Mouse (Mus musculus) layer of hippocampus, postnatal 14 days (tissue): Measurements from ENCODE around the gene Gm17651. TPM values are rescaled to one million over a fixed set of nuclear protein-coding genes. Genes with fewer than 3 reads are reported as not detected.

ENCODE experiments used
- DNase-seq, 2 experiments: peaks; one replicate each; pipeline ENCODE4 v3.0.0; 2021 to 2022; ENCODE audit warnings: low spot score in 2 of 2, mixed read lengths in 1 of 2
- total RNA-seq, 2 experiments: library from RNA; stranded (reverse); gene quantifications; 2 replicates each; pipeline ENCODE4 v1.2.3; 2021

The Gm17651 gene
- total RNA-seq, 2 experiments from 2014 or later = not detected

DNA sequence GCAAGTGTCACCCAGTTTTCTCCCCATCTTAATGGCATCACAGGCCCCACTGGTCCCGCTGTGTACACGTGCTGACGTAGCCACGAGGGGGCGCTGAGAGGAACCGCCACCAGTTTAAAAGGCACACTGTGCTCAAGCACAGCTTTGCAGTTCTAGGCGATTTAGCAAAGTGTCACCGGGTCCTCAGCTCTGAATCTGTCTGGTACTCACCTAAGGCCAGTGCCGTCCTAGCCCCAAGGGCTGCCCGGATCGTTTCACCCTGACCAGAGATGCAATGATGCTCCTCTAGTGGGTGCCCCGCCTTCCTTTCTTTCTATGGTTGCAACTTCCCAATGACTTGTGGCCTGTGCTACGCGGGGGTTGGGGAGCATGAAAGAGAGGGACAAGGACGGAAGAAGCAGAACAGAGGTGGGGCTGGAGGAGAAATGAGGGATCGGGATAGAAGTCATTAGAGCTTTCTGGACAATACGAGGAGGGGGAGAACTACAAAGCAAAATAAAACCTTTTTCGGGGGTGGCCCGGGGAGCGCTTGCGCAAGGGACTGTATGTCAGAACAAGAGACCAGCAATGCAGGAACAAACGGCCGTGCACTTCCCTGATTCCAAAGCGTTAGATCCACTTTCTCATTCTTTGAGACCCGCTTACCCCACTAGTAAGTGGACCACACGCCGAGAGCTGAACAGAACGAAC is 6.3 kb upstream of the Gm17651 start:
- peak; percentile 70 to 76 for DNase-seq

DNA sequence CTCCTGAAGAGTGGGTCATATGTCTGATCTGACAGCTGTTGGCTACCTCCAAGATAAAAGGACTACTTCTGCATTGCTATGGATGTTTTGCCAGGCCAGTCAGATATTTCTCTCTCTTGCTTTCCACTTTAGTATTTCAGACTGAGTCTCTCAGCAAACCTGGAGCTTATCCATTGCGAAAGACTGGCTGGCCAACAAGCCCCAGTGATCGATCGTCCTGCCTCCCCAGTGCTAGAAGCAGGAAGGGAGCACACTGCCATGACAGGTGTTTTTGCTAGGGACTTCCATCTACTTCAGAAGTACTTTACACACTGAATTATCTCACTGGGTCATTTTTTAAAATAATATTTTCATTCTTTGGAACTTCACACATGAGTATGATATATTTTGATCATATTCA is 3.9 kb upstream of the Gm17651 start:
- DNase-seq = no peak

DNA sequence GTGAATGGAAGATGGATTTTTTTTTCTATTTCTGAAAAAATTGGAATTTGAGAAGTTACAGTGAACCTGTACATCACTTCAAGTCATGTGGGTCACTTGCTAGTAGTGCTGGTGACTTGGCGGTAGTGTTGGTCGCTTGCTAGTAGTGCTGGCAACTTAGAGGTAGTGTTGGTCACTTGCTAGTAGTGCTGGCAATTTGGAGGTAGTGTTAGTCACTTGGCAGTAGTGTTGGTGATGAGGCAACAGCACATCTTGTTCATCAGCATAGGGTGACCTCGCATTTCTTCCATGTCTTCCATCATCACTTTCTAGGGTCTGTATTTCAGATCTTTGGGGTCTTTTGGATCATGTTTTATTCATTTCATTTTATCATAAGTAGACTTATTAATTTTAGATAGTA is 1.6 kb upstream of the Gm17651 start:
- no peak for DNase-seq

DNA sequence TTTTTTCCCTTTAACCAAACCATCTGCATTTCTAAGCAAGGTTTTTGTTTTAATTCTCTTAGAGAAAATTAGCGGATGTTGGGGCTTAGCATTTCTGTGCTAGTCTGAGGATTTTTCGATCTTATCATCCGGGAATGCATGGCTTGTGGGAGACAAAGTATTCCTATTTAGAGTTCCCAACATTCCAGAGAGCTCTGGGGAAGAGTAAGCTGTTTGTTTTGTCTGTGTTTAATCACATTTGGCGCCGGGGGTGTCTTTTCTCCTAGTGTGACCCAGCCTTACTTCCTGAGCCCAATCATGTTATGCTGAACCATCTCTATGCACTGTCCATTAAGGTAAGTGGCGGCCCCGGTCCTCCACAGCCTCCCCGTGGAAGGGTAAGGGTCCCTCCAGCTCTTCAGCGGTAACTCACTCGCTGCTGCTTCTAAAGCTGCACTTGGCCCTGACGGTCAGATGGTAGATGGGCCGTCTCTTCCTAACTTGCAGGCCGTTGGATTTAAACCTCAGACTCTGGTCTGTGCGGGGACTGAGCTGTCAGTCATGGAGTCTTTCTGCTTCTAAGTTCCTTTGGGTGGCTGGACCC is 7.3 kb downstream of the Gm17651 start:
- no peak for DNase-seq

DNA sequence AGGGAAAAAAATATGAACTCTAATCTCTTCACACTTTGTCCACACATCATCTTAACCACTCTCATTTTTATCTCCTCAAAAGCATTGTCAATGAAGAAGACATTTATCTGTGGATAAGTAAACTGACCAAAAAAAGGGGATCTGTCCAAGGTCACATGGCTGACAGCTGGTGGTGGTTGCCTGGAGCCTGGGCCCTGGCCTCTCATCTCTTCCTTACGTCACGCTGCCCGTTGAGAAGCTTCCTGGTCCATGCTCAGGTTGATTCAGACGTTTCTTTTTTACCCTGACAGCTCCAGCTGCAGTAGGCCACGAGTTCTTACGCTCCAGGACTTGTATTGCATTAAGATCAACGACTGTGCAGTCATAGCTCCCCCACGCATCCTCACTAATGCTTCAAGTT is 8.3 kb downstream of the Gm17651 start:
- no peak for DNase-seq

DNA sequence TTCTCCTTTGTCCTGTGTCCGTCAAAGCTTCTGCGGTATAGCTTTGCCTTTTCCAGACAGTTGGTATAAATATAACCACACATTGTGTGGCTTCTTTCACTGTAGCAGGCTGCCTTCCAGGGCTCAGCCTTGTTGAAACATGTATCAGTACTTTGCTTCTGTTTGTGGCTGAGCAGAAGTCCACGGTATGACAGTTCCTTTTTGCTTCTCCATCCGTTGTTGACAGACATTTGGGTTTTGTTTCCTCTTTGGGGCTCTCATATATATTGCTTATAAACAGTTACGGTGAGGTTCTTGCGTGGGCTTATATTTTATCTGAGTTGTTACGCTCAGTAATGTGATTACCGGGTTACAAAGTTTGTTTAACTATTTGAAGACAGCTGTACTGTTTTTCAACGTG is 9.0 kb downstream of the Gm17651 start:
- DNase-seq = no peak

DNA sequence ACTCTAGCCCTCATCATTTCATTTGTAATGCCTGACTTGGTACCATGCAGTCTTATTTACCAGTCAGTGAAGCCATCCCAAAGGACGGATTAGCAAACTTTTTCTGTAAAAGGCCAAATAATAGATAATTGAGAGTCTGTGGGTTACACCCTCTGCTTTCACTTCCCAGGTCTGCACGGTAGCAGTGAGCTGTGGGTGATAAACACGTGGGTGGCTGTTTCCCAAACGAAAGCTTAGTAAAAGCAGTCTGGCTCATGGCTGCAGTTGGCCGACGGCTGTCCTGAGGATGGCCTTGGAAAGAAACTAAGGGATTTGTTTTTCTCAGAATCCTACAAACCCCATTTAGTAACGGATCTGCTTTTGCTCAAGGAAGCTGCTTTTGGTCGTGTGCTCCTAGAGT is 13.3 kb downstream of the Gm17651 start:
- DNase-seq = no peak

DNA sequence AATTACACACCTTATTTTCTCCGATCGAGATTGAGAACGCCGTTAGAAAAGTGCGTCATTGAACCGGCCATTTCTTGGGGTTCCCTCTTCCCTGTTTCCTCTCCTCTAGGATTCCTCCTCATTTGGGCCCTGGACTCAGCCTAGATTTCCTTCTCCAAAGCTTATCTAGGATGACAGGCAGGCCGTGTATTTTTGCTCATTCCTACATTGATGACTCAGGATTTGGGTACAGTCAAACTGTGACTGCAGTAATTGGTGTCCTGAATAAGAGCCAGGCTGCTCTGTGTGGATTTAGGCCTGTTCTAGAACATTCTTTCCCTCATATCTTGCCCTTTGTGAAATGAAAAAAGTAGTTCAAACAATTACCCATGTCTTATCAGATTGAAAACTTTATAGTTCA is 14.7 kb downstream of the Gm17651 start:
- no peak for DNase-seq

DNA sequence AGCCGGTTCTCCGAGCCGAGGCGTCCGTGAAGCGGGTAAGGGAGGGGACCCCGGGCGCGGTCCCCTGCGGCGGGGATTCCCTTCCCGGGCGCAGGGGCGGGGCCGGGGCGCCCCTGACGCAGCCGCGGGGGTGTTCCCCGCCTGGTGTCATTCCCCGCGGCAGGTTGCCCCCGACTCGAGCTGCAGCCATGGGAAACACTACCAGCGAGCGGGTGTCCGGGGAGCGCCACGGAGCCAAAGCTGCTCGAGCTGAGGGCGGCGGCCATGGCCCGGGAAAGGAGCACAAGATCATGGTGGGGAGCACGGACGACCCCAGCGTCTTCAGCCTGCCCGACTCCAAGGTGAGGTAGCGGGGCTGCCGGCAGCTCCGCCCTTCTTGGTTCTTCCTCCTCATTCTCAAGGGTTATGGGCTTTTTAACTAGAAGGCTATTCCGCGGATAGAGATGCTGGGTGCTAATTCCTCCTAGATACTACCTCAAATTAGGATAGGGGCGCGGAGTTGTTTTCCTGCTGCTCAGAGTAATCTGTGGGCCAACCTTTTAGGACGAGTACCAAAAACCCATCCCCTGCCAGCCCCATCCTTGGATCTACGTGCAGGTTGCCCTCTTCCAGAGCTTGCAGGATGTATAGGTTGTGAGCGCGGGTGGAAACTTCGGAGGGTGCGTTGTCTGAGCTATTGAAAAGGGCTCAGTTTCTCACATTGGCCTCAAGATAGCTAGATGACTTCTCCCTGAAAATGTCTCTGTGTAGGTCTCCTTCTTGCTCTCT is 15.9 kb downstream of the Gm17651 start:
- DNase-seq = no peak

DNA sequence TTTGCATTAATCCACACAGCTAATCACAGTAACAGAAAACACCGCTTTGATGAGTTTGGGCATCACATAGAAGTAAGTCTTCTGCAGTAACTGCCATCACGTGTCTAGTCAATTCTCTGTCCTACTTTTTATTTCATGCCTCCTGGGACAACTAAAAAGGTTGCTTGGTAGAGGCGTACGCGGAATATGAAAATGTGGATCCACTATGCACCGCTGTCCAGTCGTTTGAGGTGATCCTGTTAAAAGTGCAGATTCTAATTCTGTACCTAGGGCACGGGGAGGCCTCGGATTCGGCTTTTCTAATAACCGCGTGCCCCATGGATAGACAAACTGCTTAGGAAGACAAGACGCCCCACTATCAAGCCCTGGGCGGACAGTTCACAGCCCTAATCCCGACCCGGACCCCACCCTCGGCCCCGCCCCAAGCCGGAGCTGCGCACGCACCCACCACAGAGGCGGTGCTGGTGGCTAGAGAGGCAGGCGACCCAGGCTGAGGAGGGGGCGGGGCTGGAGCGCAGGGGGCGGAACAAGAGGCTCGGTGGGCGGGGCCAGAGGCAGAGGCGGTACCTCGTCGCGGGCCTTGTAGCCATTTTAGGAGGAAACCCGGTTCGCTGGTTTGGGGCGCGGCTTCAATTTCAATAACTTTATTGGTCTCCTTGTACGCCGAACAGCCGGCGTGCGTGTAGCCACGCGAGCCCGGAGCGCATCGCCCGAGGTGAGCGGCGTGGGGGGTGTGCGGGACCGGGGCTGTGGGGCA is 16.7 kb downstream of the Gm17651 start, which contains the start of gene Prkab2:
Gene Prkab2, plus strand, starts transcription at position 539 of the 757 bp plus-strand sequence.
- peak; percentile 98 to 99 for DNase-seq

DNA sequence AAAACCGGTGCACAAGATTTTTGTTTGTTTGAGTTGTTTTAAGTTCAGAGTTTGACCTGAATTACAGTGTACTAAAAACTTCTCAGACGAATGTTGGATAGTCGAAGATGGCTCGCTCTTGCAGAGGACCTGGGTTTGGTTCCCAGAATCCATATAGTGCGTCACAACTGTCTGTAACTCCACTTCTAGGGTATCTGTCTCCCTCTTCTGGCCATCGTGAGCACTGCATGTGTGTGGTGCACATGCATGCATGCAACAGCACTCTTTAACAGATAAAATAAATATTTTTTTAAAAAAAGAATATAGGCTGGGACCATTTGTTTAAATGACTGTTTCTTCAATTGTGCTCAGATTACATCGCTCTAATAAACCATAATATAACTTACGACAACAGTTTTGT is 19.6 kb downstream of the Gm17651 start:
- no peak for DNase-seq

DNA sequence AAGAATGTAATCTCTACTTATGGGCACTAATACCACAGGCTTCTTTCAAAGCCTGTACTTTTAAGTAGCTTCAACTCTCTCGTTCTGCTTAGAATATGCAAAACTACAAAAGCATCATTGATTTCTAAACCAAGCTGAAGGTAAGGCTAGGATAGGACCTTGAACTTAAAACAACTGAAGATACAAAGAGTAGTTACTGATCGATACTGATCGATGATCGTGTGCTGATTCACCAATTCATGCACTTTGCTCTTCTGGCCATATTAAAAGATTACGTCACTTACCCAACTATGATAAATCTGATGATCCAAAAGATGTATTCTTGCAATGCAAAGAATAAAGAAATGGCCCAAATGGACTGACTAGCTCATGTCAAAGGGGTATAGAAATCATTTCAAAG is 20.7 kb downstream of the Gm17651 start:
- DNase-seq = no peak

DNA sequence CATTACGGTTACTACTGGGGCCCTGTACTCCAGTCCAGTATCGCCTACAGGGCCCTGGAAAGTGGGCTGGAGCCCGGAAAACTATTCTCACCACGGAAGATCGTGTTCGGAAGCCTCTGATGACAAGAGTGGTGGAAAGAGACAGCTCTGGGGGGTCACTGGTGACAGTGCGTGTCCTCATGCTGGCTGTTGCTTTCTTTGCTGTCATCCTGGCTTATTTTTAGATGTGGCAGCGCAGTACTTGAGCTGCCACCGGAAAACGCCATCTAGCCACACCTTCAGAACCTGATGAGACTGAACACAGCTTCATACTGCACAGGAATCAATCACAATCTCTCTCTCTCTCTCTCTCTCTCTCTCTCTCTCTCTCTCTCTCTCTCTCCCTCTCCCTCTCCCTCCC is 22.9 kb downstream of the Gm17651 start:
- no peak for DNase-seq

DNA sequence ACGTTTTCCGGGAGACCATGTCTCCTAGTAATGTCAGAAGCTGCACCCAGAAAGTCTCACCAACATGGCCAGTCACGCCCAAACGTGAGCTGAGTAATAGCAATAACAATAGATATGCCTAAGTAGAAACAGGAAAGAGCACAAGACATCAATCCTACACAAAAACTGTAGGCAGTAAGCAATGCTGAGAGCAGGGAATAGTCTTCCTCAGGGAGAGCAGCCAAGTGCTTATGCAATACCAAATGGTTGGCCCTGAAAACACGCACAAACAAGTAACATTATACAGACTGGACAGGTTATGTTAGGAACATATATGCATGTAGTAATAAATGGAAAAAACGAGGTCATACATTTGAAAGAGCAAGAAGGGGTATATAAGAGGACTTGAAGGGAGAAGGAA is 25.0 kb downstream of the Gm17651 start:
- DNase-seq = no peak

DNA sequence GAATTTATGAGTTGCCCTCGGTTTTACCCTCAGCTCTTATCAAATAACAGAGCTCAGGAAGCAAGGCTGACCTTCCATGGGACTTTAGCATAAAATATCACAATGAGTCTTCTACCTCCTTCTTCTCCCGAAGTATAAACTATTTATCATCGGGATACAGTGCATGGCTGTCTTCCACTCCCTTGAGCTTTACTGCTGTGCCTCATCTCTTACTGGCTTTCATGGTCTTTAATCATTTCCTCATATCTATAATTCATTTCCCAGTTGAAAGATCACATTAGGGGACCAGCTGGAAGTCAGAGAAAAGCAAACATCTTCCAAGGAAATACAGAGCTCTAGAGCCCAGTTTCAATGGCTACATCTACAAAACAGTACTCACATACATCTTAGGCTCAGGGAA is 25.5 kb downstream of the Gm17651 start:
- DNase-seq = no peak

DNA sequence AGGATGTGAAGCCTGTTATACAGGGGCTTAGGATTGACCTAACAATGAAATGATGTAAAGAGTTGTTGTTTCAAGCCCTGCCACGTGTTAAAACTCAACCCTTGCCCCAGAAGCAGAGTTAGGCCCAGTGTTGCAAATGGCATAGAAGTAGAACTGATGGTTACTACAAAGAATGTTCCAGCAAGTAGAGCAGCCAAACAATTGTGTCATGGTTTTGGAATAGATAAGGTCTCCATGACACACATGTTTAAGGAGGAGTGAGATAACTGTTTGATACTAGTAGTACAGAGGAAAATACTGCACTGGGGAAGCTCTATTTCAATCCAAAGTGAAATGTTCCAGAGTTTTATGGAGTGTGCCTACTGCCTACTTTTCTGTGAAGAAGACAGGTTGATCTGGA is 26.0 kb downstream of the Gm17651 start:
- no peak for DNase-seq

DNA sequence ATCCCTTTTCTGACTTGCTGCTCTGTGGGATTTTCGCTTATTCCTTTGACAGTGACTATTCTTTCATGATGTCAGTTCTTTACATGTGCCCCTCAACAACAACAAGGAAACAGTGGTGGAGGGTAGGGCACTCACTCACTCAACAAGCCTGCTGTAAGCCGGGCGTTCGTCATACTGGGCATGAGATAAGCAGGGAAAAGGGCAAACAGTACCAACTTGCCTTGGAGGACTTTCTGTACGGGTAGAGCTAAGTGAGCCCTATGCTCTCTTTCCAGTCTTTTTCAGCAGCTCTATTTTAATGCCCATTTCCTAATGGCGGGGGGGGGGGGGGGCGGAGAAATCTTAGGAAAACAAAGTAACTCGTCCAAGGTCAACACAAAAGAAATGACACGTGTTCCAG is 32.5 kb downstream of the Gm17651 start:
- DNase-seq = no peak

DNA sequence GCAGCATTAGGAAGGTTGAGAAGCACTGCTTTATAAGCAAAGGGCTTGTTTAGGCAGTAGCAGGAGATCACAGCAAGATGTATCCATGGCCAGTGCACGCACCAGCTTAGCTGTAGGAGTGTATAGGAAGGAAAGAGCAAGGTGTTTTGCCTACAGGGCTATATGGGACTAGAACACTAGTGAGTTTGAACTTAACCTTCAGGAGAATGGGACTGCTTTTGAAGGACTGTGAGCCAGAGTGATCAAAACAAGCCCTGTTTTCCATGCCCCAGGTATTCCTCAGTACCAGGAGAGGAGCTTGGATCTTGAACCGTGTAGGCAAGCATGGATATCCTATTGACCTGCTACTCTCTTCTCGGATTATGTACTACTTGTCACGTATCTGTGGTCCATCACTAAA is 33.1 kb downstream of the Gm17651 start:
- no peak for DNase-seq

DNA sequence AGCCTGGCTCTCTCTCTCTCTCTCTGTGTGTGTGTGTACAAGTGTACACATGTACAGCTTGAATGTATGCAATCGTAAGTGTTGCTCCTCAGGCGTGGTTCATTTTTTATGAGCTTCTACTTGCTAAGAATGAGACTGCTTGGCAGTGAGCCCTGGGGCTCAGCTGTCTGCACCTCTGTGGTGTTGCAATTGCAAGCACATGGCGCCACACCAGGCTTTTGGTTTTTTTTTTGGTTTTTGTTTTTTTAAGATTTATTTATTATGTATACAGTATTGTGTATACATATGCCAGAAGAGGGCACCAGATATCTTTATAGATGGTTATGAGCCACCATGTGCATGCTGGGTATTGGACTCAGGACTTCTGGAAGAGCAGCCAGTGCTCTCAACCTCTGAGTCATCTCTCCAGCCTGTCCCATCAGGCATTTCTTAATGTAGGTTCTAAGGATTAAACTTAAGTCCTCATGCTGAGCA is 40.2 kb downstream of the Gm17651 start:
- no peak for DNase-seq

DNA sequence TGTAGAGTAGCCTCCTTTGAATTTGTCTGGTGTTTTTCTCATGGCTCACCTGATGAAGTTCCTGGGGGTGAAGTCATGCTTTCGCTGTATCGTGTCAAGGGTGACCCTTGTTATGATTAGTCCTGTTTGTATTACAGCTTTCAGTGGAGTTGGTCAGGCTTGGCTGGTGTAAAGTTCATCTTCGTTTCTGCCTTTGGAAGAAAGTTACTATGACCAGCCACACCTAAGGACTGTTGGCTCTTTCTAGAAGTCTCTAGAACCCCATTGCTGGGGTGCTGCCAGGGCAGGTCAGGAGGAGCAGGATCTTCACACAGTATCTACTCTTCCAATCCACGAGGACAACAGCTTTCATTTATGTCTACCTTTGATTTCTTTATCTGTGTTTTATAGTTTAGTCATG is 41.0 kb downstream of the Gm17651 start:
- no peak for DNase-seq

DNA sequence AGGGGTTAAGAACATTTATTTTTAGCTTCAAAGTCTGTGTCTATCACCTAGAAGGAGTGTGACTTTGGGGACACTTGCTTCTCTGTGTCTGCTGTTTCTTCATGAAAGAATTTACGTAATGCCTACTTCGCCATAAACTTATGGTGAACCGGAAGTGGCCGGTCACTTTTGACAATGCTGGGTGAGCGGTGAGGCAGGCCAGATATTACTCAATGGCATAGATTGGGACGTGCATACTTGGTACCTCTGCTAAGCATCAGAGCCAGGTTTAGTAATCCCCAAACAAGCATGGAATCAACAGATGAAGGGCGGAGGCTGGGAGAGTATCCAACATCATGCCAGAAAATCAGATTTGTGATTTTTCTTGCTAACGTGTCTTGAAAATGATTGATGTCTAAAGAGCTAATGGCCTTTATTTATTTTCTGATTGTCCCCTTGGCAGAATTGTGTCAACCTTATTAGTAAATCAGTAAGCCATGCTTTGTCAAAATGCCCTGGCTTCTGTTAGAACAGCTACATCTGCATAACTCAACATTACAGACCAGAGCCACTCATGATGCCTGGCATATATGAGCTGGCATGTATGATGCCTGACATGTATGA is 43.1 kb downstream of the Gm17651 start:
- no peak for DNase-seq
